Mouse (Mus musculus) brain, embryonic 18.5 days (tissue): ENCODE results near the gene Sh3pxd2a.
"Not testable (repeated sequence)": the region's sequence is repeated elsewhere in the genome, so short reads cannot be mapped to it uniquely, and the experiment has no call there.

Experiments used
- DNase-seq: peaks from one replicate; pipeline ENCODE4 v3.0.0-alpha.2; 2012; ENCODE audit warnings: low read depth, low spot score

The Sh3pxd2a gene

DNA sequence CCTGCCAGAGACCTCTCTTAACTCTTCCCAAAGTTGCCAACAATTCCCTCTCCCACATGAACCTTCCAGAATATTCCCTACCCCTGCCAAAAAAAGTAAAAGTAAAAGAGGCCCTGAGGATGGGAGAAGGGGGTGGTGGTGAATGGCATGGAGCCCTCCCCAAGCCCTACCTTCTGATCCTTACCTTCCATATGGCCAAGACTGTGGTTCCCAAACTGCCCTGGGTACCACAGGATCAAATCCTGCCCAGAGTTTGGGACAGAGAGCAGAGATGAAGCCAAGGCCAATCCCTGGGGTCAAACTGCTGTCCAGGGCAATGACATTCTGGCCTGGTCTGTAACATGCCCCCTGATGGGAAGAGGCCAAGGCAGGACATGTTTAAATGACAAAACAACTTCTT, 55.1 kb downstream of the Sh3pxd2a start:
- DNase-seq: no peak

DNA sequence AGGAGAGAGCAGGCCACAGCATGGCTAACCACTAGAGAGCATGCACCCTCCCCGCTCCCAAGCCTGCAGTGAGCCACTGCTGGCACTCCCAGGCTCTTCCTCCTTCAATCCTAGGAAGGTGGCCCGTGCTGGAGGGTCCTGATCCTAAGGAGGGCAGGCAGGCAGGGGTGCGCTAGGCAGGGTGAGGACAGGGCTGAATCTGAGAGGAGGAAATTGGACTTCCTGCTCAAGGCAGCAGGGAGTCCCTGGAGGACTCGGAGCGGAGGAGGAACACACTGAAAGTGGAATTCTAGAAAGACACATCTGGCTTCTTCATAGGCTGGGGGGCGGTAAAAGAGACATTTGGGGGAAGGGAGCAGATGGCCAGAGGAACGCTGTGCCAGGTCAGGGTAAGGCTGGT, 55.5 kb downstream of the Sh3pxd2a start:
- DNase-seq: no peak

DNA sequence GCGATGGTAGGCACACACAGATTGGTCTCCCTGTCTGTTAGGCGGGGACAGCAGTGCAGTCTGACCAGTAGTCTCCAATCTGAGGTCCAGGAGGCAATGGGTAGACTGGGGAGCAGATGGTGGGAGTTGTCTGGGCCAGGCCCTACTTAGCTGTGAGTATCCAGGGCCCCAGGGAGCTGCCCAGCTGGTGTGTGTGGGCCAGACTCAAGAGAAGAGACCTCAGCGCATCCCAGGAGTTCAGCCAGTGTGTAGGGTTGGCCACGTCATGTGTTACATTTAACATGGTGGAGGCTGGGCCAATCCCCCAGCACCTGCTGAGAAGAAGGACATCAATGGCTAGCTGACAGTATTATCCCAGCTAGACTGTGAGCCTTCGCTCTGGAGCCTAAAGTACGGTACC, 56.9 kb downstream of the Sh3pxd2a start:
- DNase-seq: no peak

DNA sequence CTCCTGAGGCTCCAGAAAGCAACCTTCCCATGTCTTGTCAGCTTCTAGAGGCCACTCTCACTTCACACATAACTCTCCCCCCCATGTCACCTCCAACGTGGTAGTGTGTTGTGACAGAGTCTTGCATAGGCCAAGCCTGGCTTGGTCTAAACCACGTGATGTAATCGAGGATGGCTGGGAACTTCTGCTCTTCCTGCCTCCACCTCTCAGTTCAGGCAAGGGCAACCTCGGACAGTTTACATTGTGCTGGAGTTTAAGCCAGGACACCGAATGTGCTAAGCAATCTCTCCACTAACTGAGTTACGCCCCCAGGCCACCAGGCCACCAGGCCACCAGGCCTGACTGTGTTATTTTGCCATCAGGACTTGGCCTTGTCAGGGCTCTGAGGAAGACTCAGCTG, 57.7 kb downstream of the Sh3pxd2a start:
- no peak for DNase-seq

DNA sequence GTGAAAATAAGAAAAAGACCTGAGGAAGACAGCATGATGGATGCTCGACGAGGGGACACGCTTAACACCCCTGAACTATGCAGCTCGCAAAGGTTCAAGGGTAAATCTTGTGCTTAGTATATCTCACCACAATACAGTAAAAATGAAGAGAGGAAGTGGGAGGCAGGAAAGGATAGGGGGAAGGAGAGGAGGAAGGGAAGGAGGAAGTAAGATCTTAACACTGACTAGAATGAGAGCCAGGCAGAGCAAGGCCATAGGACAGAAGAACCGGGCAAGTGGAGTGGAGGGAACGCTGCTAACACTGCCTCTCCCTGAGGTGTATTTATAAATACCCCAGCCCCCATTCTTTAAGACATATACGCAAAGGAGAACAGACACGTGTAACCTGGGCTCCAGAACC, 58.7 kb downstream of the Sh3pxd2a start:
- DNase-seq: no peak

DNA sequence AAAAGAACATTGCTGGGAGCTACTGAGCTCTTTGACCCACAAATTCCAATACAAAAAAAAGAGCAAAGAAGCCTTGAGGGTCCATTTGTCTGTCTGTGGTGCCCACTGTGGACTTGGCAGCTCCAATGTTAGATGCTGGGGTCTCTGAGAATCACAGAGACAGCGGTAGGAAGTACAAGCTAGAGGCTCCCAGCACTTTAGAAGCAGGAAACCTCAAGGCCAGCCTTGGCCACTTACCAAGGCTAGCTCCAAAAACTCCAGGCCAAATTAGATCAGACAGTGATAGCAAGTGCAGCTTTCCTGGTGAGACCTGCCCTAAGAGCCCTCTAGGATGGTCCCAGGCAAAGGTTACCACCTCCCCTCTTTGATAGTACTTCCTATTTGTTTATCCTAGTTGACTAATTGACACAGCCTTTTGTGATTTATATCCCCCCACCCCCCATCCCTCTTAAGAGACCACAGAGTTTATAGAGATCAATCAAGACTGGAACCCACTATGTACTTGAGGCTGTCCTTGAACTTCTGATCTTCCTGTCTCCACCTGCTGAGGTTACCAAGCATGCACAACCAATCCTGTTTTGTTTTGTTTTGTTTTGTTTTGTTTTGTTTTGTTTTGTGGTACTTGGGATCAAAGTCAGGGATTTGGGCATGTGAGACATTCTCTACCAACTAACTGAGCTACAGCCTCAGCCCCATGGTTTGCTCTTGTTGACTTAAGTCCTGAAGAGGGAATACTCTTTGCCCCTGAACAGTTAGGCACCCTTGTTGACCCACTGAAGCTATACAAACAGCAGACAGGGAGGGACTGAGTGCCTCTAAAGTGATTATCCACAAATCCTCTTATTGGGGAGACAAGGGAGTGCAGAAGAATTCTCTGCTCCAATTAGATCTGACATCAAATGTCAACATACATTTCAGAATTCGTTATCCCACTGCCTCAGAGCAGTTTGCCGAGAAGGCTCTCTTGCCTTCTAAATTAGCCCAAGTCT, 60.5 kb downstream of the Sh3pxd2a start:
- DNase-seq: no peak

DNA sequence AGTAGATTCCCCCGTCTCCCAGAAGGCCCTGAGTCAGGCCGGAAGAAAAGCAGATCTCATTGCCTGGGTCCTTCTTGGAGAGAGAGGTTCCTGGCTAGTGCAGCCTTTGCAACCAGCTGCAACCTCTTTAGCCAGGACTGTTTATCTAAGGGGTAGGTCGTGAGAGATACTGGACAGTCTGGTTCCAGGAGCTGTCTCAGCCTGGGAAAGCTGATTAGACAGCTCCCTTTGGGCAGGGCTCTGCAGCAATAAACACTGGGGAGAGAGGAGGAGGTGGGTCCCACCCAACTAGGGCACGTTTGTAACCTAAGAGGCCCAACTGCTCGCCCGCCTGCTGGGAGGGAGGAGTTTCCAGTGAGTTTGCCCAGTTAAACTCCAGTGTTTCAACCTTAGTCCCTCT, 61.2 kb downstream of the Sh3pxd2a start:
- no peak for DNase-seq

DNA sequence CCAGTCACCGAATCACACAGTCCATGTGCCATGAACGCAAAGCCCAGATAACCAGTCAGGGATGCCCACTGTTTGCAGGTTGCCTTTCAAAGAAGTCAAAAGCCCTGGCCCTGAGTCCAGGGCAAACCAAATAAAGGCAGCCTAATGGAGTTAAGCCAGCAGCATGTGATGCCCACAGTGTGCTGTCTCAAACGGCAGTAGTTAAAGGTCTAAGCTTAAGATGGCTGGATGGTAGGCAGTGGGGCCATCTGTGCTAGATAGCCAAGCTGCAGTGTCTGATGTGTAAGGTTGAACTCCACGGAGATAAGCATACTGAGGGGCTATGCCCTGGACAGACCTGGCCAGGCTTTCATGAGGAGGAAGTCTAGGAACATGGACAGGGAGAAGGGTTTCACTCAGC, 61.7 kb downstream of the Sh3pxd2a start:
- no peak for DNase-seq

DNA sequence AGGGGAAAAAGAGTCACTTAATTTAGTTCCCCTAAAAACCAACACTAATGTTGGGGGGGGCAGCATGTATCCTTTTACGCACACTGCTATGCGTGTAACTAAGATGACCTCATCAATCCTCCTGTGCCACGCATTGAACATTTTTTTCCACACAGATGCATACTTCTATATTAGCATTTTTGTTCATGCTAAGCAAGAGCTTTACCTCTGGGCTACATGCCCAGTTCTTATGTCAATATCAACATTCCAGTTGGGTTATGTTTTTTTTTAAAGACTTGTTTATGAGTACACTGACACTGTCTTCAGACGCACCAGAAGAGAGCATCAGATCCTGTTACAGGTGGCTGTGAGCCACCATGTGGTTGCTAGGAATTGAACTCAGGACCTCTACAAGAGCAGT, 64.5 kb downstream of the Sh3pxd2a start:
- no peak for DNase-seq

DNA sequence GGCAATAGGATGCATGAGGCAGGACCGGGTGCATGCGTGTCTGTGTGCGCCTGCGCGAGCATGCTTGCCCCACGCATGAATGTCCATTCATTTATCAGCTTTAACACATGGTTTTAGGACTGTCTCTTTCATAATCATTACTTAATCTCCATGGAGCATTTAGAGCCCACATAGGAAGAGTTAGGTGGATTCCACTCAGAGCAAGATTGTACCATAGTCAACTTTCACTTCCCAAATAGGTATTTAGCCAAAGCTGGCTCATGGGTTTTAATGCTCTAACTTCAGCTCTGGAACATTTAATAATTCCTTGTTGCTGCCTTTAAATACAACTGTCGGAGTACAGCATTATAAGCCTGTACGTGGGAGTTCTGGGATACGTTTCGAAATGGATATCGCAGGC, 65.2 kb downstream of the Sh3pxd2a start:
- DNase-seq: no peak

DNA sequence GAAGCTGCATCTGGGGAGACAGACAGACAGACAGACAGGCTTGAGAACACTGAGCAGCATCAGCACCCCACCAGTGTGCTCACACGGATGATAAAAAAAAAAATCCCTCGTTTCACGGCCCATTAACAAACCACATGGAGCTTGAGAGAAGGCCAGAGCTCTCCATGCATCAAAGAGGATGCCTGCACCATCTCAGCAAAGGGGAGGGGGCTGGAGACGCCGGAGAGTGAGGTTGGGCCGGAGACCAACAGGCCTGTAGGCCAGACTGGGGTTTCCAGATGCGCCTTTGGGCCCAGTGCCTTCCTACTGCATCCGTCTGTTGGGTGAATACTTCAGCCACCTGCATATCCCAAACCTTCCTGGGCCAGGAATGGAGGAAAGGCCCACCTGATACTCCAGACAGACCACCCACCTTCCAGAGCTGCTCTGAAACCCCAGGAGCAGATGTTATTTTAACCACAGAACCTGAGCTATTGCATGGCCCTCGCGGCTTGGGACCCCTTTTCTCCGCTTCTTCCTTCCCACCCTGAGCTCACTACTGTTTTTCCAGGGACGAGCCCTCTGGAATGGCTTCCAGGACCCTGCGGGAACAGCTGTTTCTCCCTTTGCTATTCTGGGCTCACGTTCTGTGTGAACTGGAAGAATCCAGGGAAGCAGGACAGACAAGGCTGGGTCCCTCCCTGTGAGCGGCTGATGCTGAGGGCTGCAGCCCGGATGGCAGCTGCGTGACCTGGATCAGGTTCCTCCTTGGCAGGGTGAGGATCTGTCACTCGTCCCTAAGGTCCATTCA, 66.1 kb downstream of the Sh3pxd2a start:
- DNase-seq: no peak

DNA sequence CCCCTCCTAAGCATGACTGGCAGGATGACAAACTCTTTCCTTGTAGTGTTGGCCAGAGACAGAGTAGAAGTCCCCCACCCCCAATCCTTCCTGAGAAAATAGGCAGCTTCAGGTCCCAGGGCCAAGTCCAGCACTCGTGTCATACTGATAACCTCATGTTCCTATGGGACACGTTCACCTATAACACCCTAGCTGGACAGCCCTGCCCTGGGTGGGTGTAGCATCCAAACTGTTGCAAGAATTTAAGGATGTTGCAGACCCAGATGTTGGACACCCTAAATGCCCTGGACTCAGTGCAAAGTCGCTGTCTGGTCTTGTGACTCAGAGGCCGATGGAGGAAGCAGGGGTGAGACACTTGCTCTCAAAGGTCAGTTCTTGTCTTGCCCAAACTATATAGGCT, 68.9 kb downstream of the Sh3pxd2a start:
- no peak for DNase-seq

DNA sequence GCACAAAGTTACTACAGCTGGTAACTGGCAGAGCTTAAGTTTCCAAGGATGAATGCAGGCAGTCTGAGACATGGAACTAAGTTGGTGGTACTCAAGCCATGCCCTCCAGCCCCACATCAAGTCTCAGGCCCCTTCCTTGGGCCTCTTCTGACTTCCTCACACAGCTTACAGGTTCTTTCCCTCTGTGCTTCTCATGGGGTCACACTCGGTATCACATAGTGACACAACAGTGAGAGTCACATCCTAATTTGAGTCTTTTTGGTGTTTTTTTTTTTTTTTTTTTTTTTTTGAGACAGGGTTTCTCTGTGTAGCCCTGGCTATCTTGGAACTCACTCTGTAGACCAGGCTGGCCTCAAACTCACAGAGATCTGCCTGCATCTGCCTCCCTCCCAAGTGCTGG, 69.4 kb downstream of the Sh3pxd2a start:
- not testable (repeated sequence) for DNase-seq

DNA sequence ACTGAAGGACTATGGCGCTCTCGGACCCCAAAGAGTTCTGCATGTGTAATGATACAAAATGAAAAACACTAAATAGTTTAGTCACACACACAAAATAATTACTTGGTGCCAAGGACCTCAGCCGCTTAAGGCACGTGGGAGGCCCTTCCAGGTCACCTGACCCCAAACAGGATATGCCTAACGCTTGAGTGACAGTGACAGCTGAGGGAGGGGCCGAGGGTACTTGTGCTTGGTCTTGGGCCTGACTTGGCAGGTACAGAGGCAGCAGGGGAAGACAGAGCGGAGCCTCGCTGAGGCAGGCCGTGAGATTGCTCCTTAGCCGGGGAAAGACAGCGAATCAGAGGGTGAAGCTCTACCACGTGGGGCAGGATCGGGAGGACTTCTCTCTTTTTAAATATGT, 73.3 kb downstream of the Sh3pxd2a start:
- no peak for DNase-seq

DNA sequence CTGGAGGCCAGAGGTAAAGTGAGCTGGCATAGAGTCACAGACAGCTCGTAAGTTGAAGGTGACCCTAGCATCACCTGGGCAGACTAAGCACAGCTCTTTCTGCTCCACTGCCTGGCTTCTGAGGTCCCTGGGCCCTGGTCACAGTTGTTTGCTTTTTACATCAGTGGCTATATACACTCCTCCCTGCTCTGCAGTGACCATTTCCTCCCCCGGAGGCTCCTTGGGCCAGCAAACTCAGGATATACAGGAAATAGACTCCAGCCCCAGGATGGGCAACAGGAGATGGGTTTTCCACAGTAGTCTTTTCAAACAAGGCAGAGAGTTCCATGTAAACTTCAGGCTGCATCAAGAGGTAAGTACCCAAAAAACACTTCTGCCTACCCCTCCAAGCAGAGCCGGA, 76.3 kb downstream of the Sh3pxd2a start:
- DNase-seq: no peak

DNA sequence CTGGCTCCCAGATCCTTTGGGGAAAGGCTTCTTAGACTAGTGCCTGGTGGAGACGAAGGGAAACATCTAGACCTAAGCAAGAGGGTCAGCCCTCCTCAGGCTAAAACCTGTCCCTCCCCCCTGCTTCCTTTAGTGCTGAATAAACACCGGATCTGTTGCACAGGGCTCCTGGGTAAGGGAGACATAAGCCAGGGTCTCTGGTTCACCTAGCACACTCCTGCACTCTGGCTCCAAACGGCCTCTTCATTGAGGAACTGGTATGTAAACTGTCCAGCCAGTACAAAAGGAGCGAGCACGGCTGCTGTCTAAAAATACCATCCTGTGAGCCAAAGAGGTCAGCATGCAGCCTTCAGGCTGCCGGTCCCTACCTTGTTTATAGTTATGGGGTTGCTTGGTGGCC, 76.8 kb downstream of the Sh3pxd2a start:
- DNase-seq: no peak

DNA sequence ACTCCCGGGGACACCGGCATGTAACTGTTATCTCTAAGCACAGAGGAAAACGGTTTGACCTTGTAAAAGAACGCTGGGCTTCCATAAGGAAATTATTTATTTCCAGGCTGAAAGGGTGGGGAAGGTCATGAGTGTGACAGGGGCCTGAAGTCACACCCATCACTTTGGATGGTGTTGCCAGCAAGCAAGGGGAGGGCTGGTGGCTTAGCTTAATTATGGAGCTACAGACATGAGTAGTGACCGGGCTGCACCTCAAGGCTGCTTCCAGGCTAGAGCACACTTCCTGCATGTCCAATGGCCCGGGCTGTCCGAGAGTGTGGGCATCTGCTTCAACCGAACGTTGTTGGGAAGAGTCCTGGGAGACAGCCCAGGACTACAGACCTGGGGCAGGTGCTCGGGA, 78.2 kb downstream of the Sh3pxd2a start:
- DNase-seq: no peak

DNA sequence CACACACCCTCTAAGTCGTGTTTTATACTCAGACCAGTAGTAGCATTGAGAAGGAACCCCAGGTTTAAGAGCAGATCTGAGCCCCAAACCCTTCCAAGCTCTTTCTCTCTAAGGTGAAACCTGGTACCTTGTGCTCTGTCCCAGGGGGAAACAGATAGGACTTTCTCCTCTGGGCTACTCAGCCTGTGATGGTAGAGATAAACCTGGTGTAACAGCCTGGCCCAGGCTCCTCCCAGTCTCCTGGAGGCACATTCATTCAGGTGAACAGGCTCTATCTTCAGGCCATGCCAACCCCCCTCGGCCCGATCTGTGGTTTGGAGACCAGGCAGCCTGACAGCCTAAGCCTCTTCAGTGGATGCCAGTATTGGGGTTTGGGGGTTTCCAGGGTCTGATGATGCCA, 79.6 kb downstream of the Sh3pxd2a start:
- no peak for DNase-seq

DNA sequence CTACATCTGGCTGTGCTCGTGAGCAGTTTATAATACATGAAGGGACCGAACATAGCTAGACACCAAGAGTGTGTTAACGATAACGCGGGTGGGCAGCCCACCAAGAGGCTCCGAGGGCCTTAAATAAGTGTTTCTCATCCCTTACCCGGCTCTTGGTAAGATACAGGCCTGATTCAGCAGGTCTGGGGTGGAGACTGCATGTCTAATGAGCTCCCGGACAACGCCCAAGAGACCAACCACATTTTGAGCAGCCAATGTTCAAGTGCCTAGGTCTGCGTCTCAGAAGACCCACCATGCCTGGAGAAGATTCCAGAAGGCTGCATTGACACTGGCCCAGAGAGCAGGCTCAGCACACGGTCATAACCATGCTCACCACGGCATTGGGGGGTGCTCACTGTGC, 80.2 kb downstream of the Sh3pxd2a start:
- no peak for DNase-seq

DNA sequence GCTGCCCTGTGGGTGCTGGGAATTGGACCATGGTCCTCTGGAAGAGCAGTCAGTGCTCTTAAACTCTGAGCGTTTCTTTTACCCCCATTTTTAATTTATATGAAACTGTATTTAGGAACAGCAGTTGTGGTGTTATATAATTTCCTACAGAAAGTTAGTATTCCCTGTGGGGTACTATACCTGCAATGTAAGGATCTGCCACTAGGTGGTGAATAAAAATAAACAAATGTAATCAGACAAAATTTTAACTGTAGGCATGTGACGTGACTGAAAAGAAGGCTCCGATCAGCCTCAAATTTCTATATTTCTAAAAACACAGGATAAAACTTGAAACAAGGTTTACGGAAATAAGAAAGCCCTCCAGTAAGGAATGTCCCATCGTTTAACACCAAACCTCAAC, 81.9 kb downstream of the Sh3pxd2a start:
- no peak for DNase-seq

DNA sequence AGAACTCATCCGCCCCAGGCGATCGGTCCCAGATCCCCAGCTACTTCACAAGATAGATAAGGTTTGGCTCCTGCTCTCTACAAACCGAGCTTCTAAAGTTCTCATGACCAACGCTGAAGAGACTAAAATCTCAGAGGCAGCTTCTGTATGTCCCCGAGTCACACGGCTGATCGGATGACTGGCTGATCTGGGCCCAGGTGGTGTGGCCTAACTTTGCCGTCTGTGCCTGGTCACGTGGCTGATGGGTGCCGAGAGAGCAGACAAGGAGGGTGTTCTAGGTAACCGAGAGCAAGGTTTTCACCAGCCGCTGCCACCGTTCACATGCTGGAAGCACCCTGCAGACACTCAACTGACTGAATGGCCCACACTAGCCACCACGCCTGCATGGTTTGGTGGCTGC, 83.2 kb downstream of the Sh3pxd2a start:
- DNase-seq: no peak

DNA sequence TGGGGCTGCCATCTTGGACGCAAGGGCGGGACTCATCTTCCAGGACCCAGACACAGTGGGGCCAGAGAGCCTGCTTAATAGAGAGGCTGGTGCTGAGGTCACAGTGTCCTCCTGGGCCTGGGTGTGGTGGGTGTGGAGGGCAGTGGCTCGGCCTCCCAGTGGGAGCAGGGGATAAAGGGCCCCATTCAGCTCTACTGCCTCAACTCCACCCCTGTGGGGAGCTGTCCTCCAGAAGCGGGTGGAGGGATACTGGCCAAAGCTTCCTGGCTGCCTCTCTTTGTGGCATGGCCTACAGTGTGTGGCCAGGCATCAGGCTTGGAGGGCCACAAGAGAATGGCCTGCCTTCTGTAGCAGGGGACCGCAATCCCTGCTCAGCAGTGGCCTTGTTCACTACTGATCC, 85.1 kb downstream of the Sh3pxd2a start:
- no peak for DNase-seq
